Mouse (Mus musculus): ENCODE measurements around the gene Ccnk.

The Ccnk gene

GRCm38 (mm10) chr12:108193878-108194277 lies 14.5 kb downstream of the Ccnk start:
- DNase-seq, result no peak

- DNase-seq, result no peak
Measured at GRCm38 (mm10) chr12:108195761-108196160, 16.4 kb downstream of the Ccnk start.

- no peak for DNase-seq
Measured at GRCm38 (mm10) chr12:108198447-108198846, 19.1 kb downstream of the Ccnk start.

- no peak for DNase-seq
Measured at GRCm38 (mm10) chr12:108200094-108200493, 20.7 kb downstream of the Ccnk start.

- peak in 1 of 2 experiments; percentile 4 for DNase-seq
Measured at GRCm38 (mm10) chr12:108203895-108204294, 24.5 kb downstream of the Ccnk start.

GRCm38 (mm10) chr12:108204978-108205377 lies 25.6 kb downstream of the Ccnk start:
- no peak for DNase-seq

GRCm38 (mm10) chr12:108206641-108207040 lies 27.3 kb downstream of the Ccnk start:
- DNase-seq, result peak; percentile 92

GRCm38 (mm10) chr12:108208216-108208615 lies 28.8 kb downstream of the Ccnk start:
- DNase-seq, result peak in 1 of 2 experiments; percentile 11

- DNase-seq, result peak; percentile 87 to 90
Measured at GRCm38 (mm10) chr12:108208726-108209438, 29.5 kb downstream of the Ccnk start.

- DNase-seq, result no peak
Measured at GRCm38 (mm10) chr12:108210623-108211022, 31.2 kb downstream of the Ccnk start.

GRCm38 (mm10) chr12:108212071-108212470 lies 32.7 kb downstream of the Ccnk start:
- DNase-seq, result peak in 1 of 2 experiments; percentile 49

- no peak for DNase-seq
Measured at GRCm38 (mm10) chr12:108212476-108212875, 33.1 kb downstream of the Ccnk start.

GRCm38 (mm10) chr12:108213090-108214041 lies 34.0 kb downstream of the Ccnk start:
- DNase-seq, result peak in 1 of 2 experiments; percentile 50

- DNase-seq, result no peak
Measured at GRCm38 (mm10) chr12:108215090-108215489, 35.7 kb downstream of the Ccnk start.

- no peak for DNase-seq
Measured at GRCm38 (mm10) chr12:108216611-108217370, 37.4 kb downstream of the Ccnk start.

GRCm38 (mm10) chr12:108217572-108217971 lies 38.2 kb downstream of the Ccnk start:
- peak; percentile 73 to 78 for DNase-seq

- DNase-seq, result no peak
Measured at GRCm38 (mm10) chr12:108219163-108219562, 39.8 kb downstream of the Ccnk start.

GRCm38 (mm10) chr12:108219825-108220616 lies 40.6 kb downstream of the Ccnk start:
- no peak for DNase-seq

- DNase-seq, result no peak
Measured at GRCm38 (mm10) chr12:108220621-108221020, 41.2 kb downstream of the Ccnk start.

GRCm38 (mm10) chr12:108221206-108221605 lies 41.8 kb downstream of the Ccnk start:
- DNase-seq, result peak; percentile 69 to 73

GRCm38 (mm10) chr12:108221712-108222111 lies 42.3 kb downstream of the Ccnk start:
- no peak for DNase-seq

GRCm38 (mm10) chr12:108223357-108223756 lies 44.0 kb downstream of the Ccnk start:
- peak in 1 of 2 experiments; percentile 51 for DNase-seq
